Mouse (Mus musculus) kidney, adult 2 months (tissue): ENCODE data around the gene Pth2.

ENCODE experiments used
- CTCF ChIP-seq: fragments of 200-500 bp; conservative IDR thresholded peaks from 2 replicates; pipeline ENCODE4 v1.5.1; 2011; ENCODE audit warnings: low read depth, mild to moderate bottlenecking, control low read depth, low read length, moderate library complexity, mixed read lengths; ENCODE audit not compliant: insufficient read depth, insufficient read length
- POLR2A ChIP-seq: fragments of 200-500 bp; IDR thresholded peaks from one replicate; pipeline ENCODE4 v1.6.1; 2011; ENCODE audit warnings: low read depth, low read length, control low read depth

GRCm38 (mm10) chr7:45138403-45138802, 42.4 kb upstream of the Pth2 start:
- TF ChIP-seq POLR2A (no peak), CTCF (no peak)
